Mouse (Mus musculus): ENCODE data around the gene Spink2. TPM values are rescaled to one million over a fixed set of nuclear protein-coding genes. Genes with fewer than 3 reads are reported as not detected.

Spink2 gene
- 1.8 and 2.3 TPM in 2 replicates for polyA plus RNA-seq (2015; fragmentation: Nextera tagmentation; extraction: Ambion mirVana)

- WGBS = 18% methylated on average over 8 of the region's 18 CpGs
- H3K36me3 ChIP-seq (ENCODE audit: control insufficient read depth, insufficient read depth, low read length) = no peaks in the 10 kb centered on the region
- no peak within 1 kb of the TSS for H3K27ac ChIP-seq (replicated peaks)
- H3K4me1 ChIP-seq (replicated peaks; ENCODE audit: control insufficient read depth, insufficient read depth) = 0 out of 2 replicates have a peak, but pooled peaks cover 3% of the 10 kb centered on the region
- peak within 1 kb of the TSS; percentile 45 for H3K4me2 ChIP-seq (replicated peaks; ENCODE audit: low read depth)
- H3K4me3 ChIP-seq (ENCODE audit: low read depth, low read length) = no peak within 1 kb of the TSS
- no peak within 1 kb of the TSS for H3K9ac ChIP-seq (ENCODE audit: low read length)
- DNase-seq (ENCODE audit: low spot score) = peak; percentile 60
- no peak for ATAC-seq (ENCODE audit: low FRiP score, low TSS enrichment)
- TF ChIP-seq EP300 (optimal IDR thresholded peaks at IDR 0.05) = no peak
- peak; percentile 34 for TF ChIP-seq CTCF (IDR thresholded peaks at IDR 0.05; ENCODE audit: low read depth)
- H3K9me3 ChIP-seq (ENCODE audit: control insufficient read depth, low read length) = no peaks in the 10 kb centered on the region
- H3K27me3 ChIP-seq (ENCODE audit: control insufficient read depth, insufficient read depth, low read length) = no peaks in the 10 kb centered on the region
Measured at GRCm38 (mm10) chr5:77211236-77211635, at the start of gene Spink2. TSS of gene Spink2 (minus strand) at chr5:77211471.

- ATAC-seq (ENCODE audit: low FRiP score, low TSS enrichment) = no peak
- no peaks in the 10 kb centered on the region for H3K9me3 ChIP-seq (ENCODE audit: control insufficient read depth, low read length)
- no peak overlapping the region for H3K27ac ChIP-seq (replicated peaks)
- H3K4me1 ChIP-seq (replicated peaks; ENCODE audit: control insufficient read depth, insufficient read depth) = no peaks in the 10 kb centered on the region
- H3K9ac ChIP-seq (ENCODE audit: low read length) = no peak overlapping the region
- no peak overlapping the region for H3K4me3 ChIP-seq (ENCODE audit: low read depth, low read length)
- DNase-seq (ENCODE audit: low spot score) = no peak
- H3K4me2 ChIP-seq (replicated peaks; ENCODE audit: low read depth) = no peak overlapping the region
- WGBS = 53% methylated on average over 6 of the region's 6 CpGs
- H3K27me3 ChIP-seq (ENCODE audit: control insufficient read depth, insufficient read depth, low read length) = no peaks in the 10 kb centered on the region
- no peaks in the 10 kb centered on the region for H3K36me3 ChIP-seq (ENCODE audit: control insufficient read depth, insufficient read depth, low read length)
- TF ChIP-seq EP300 (optimal IDR thresholded peaks at IDR 0.05) (no peak), CTCF (IDR thresholded peaks at IDR 0.05; ENCODE audit: low read depth) (no peak)
Measured at GRCm38 (mm10) chr5:77260141-77260540, 48.9 kb upstream of the Spink2 start.

- no peak overlapping the region for H3K4me2 ChIP-seq (replicated peaks; ENCODE audit: low read depth)
- no peaks in the 10 kb centered on the region for H3K27me3 ChIP-seq (ENCODE audit: control insufficient read depth, insufficient read depth, low read length)
- H3K9ac ChIP-seq (ENCODE audit: low read length) = no peak overlapping the region
- H3K4me3 ChIP-seq (ENCODE audit: low read depth, low read length) = no peak overlapping the region
- no peaks in the 10 kb centered on the region for H3K4me1 ChIP-seq (replicated peaks; ENCODE audit: control insufficient read depth, insufficient read depth)
- H3K27ac ChIP-seq (replicated peaks) = no peak overlapping the region
- TF ChIP-seq CTCF (IDR thresholded peaks at IDR 0.05; ENCODE audit: low read depth) = no peak
- TF ChIP-seq EP300 (optimal IDR thresholded peaks at IDR 0.05) = no peak
- H3K36me3 ChIP-seq (ENCODE audit: control insufficient read depth, insufficient read depth, low read length) = no peaks in the 10 kb centered on the region
- no peak for ATAC-seq (ENCODE audit: low FRiP score, low TSS enrichment)
- H3K9me3 ChIP-seq (ENCODE audit: control insufficient read depth, low read length) = no peaks in the 10 kb centered on the region
- DNase-seq (ENCODE audit: low spot score) = no peak
Measured at GRCm38 (mm10) chr5:77259315-77259714, 48.0 kb upstream of the Spink2 start.

GRCm38 (mm10) chr5:77257603-77258002, 46.3 kb upstream of the Spink2 start:
- Histone ChIP-seq H3K9me3 (ENCODE audit: control insufficient read depth, low read length) (no peaks in the 10 kb centered on the region), H3K36me3 (ENCODE audit: control insufficient read depth, insufficient read depth, low read length) (no peaks in the 10 kb centered on the region), H3K4me3 (ENCODE audit: low read depth, low read length) (no peak overlapping the region), H3K27me3 (ENCODE audit: control insufficient read depth, insufficient read depth, low read length) (no peaks in the 10 kb centered on the region), H3K4me2 (replicated peaks; ENCODE audit: low read depth) (no peak overlapping the region), H3K9ac (ENCODE audit: low read length) (no peak overlapping the region), H3K4me1 (replicated peaks; ENCODE audit: control insufficient read depth, insufficient read depth) (no peaks in the 10 kb centered on the region), H3K27ac (replicated peaks) (no peak overlapping the region)
- no peak for TF ChIP-seq EP300 (optimal IDR thresholded peaks at IDR 0.05)
- TF ChIP-seq CTCF (IDR thresholded peaks at IDR 0.05; ENCODE audit: low read depth) = no peak
- WGBS = 60% methylated on average over 3 of the region's 3 CpGs
- DNase-seq (ENCODE audit: low spot score) (no peak), ATAC-seq (ENCODE audit: low FRiP score, low TSS enrichment) (no peak)

- Histone ChIP-seq H3K36me3 (ENCODE audit: control insufficient read depth, insufficient read depth, low read length) (no peaks in the 10 kb centered on the region), H3K9me3 (ENCODE audit: control insufficient read depth, low read length) (no peaks in the 10 kb centered on the region), H3K4me1 (replicated peaks; ENCODE audit: control insufficient read depth, insufficient read depth) (no peaks in the 10 kb centered on the region), H3K27me3 (ENCODE audit: control insufficient read depth, insufficient read depth, low read length) (no peaks in the 10 kb centered on the region), H3K9ac (ENCODE audit: low read length) (no peak overlapping the region), H3K4me2 (replicated peaks; ENCODE audit: low read depth) (no peak overlapping the region), H3K27ac (replicated peaks) (no peak overlapping the region), H3K4me3 (ENCODE audit: low read depth, low read length) (no peak overlapping the region)
- 77% methylated on average over 3 of the region's 3 CpGs for WGBS
- DNase-seq (ENCODE audit: low spot score) (no peak), ATAC-seq (ENCODE audit: low FRiP score, low TSS enrichment) (no peak)
- no peak for TF ChIP-seq CTCF (IDR thresholded peaks at IDR 0.05; ENCODE audit: low read depth)
- no peak for TF ChIP-seq EP300 (optimal IDR thresholded peaks at IDR 0.05)
Measured at GRCm38 (mm10) chr5:77254402-77254801, 43.1 kb upstream of the Spink2 start.

GRCm38 (mm10) chr5:77253154-77253553, 41.9 kb upstream of the Spink2 start:
- no peaks in the 10 kb centered on the region for H3K9me3 ChIP-seq (ENCODE audit: control insufficient read depth, low read length)
- no peak overlapping the region for H3K4me2 ChIP-seq (replicated peaks; ENCODE audit: low read depth)
- no peaks in the 10 kb centered on the region for H3K36me3 ChIP-seq (ENCODE audit: control insufficient read depth, insufficient read depth, low read length)
- WGBS = 82% methylated on average over 1 of the region's 1 CpGs
- no peaks in the 10 kb centered on the region for H3K4me1 ChIP-seq (replicated peaks; ENCODE audit: control insufficient read depth, insufficient read depth)
- TF ChIP-seq EP300 (optimal IDR thresholded peaks at IDR 0.05) = no peak
- TF ChIP-seq CTCF (IDR thresholded peaks at IDR 0.05; ENCODE audit: low read depth) = no peak
- H3K9ac ChIP-seq (ENCODE audit: low read length) = no peak overlapping the region
- no peaks in the 10 kb centered on the region for H3K27me3 ChIP-seq (ENCODE audit: control insufficient read depth, insufficient read depth, low read length)
- DNase-seq (ENCODE audit: low spot score) (no peak), ATAC-seq (ENCODE audit: low FRiP score, low TSS enrichment) (no peak)
- H3K4me3 ChIP-seq (ENCODE audit: low read depth, low read length) = no peak overlapping the region
- H3K27ac ChIP-seq (replicated peaks) = no peak overlapping the region
